Mouse (Mus musculus): ENCODE results near the gene Rasgef1b. TPM values are rescaled to one million over a fixed set of nuclear protein-coding genes. Genes with fewer than 3 reads are reported as not detected.

Rasgef1b gene
- polyA plus RNA-seq, 1 experiment, result 63.5 TPM

DNA sequence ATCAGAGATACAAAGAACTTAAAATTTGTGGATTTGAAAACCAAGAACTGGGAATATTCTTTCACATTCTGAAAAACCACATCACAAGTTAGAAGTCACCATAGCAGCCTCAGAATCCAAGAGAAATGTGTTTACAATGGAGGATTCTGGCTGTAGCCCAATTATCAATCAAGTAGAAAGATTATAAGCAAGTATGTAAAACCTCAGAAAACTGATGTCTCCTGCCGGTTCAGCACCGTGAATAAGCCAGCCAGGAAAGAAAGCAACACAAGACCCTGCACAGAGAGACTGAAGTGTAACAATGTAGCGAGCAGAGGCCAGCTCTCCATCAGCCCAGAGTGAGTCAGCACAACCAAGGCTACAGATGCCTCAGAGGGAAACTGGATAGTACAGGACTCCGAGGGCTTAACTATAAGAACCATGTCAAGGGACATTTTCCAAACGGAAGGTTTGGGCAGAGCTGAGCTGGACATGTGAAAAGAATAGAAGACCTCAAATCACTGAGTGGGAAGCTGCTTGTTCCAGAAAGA, 111.5 kb downstream of the Rasgef1b start:
- TF ChIP-seq POLR2A (IDR thresholded peaks at IDR 0.05; ENCODE audit: extremely low read depth, insufficient read depth, low read length) (no peak), CTCF (IDR thresholded peaks at IDR 0.05; ENCODE audit: extremely low read depth, insufficient read depth, low read length) (no peak)
- Histone ChIP-seq H3K4me1 (ENCODE audit: control insufficient read depth, insufficient read depth, low read length) (no peaks in the 10 kb centered on the region), H3K27ac (ENCODE audit: insufficient read depth, low read length) (no peak overlapping the region), H3K4me3 (ENCODE audit: insufficient read depth, low read length) (no peak overlapping the region)

DNA sequence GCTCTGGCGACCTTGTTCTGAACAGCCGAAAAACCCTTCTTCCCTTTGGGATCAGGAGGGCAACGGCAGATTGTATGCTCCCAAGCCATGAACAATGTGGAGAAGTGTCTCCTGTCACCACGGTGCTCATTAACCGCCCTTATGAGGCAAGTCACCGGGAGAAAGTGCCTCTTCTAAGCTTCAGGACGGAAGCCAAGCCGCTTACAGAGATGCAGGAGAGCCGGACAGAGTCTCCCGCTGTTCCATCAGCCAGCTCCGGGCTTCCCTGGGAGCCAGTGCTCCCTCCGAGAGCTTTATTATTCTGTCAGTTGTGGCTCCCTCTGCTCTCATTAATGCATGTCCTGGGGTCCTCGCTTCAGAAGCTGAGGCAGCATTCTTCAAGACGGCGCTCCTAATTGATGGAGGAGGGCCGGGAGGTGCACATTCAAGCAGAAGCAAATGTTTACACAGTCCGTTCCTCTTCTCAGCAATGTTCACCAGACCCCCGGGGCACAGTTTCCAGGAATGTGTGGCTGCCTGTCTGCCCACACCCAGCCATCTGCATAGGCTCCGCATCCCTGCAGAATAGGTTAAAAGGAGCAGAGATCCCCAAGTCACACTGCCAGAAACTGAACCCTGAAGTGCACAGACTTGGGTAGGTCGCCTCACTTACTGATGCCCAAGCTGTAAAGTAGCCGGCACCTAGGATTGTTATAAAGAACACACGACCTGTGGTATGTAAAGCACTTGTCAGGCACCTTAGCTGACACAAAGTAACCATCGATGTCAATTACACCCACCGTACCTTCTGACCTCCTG, 115.3 kb downstream of the Rasgef1b start:
- no peak for TF ChIP-seq CTCF (IDR thresholded peaks at IDR 0.05; ENCODE audit: extremely low read depth, insufficient read depth, low read length)
- no peak for TF ChIP-seq POLR2A (IDR thresholded peaks at IDR 0.05; ENCODE audit: extremely low read depth, insufficient read depth, low read length)
- 0 out of 2 replicates have a peak overlapping the region, but pooled peaks have one; percentile 6 for H3K4me3 ChIP-seq (ENCODE audit: insufficient read depth, low read length)
- H3K27ac ChIP-seq (ENCODE audit: insufficient read depth, low read length), result no peak overlapping the region
- H3K4me1 ChIP-seq (ENCODE audit: control insufficient read depth, insufficient read depth, low read length), result no peaks in the 10 kb centered on the region

DNA sequence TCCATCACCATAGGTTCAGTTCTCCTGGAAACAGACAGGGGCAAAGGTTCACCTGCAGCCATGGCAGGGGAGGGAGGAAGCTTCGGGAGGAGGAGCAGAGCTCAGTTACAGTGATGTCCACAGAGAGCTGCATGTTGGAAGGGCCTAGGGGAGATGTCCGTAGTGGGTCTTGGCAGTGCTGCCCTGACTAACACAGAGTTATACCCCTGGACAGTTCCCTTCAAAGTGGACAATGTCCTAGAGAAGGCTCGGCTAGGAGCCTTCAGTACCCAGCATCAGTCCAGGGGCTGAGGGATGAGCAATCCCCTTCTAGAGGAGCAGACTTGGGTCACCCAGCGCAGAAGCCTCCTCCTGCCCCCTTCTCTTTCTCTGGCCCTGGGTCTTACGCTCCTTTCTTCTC, 121.3 kb downstream of the Rasgef1b start:
- Histone ChIP-seq H3K4me1 (ENCODE audit: control insufficient read depth, insufficient read depth, low read length) (peaks cover 5% of the 10 kb centered on the region), H3K27ac (ENCODE audit: insufficient read depth, low read length) (no peak overlapping the region), H3K4me3 (ENCODE audit: insufficient read depth, low read length) (no peak overlapping the region)
- TF ChIP-seq POLR2A (IDR thresholded peaks at IDR 0.05; ENCODE audit: extremely low read depth, insufficient read depth, low read length), result no peak
- no peak for TF ChIP-seq CTCF (IDR thresholded peaks at IDR 0.05; ENCODE audit: extremely low read depth, insufficient read depth, low read length)

DNA sequence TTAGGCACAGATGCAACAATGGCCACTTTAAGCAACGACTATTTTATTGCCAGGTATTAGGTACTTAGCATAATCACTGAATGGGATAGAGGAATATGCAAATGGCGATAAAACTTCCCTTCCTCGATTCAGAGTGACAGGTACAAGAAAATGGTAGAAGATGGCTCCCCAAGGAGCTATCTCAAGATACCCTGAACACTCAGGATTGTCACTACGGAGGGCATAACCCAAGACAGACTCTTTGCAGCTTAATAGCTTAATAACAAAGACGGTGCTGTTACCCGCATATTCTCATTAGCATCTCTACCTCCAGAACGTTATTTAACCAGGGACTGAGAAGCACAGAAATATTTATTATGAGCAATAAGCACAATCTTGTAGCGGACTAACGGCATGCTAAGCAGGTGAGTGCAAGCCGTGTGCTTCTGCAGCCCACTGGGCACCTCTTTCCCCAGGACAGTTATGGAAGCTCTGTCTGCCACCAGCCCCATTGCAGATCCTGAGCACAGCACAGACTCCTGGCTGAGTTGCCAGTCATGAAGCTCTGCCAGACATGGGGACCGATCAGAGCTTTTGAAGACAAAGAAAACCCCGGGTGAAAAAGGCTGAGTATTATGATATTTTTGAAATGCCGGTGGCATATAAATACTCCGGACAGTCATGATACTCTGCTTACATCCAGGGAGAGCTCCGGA, 122.6 kb downstream of the Rasgef1b start:
- Histone ChIP-seq H3K27ac (ENCODE audit: insufficient read depth, low read length) (no peak overlapping the region), H3K4me3 (ENCODE audit: insufficient read depth, low read length) (no peak overlapping the region), H3K4me1 (ENCODE audit: control insufficient read depth, insufficient read depth, low read length) (peaks cover 7% of the 10 kb centered on the region)
- no peak for TF ChIP-seq POLR2A (IDR thresholded peaks at IDR 0.05; ENCODE audit: extremely low read depth, insufficient read depth, low read length)

DNA sequence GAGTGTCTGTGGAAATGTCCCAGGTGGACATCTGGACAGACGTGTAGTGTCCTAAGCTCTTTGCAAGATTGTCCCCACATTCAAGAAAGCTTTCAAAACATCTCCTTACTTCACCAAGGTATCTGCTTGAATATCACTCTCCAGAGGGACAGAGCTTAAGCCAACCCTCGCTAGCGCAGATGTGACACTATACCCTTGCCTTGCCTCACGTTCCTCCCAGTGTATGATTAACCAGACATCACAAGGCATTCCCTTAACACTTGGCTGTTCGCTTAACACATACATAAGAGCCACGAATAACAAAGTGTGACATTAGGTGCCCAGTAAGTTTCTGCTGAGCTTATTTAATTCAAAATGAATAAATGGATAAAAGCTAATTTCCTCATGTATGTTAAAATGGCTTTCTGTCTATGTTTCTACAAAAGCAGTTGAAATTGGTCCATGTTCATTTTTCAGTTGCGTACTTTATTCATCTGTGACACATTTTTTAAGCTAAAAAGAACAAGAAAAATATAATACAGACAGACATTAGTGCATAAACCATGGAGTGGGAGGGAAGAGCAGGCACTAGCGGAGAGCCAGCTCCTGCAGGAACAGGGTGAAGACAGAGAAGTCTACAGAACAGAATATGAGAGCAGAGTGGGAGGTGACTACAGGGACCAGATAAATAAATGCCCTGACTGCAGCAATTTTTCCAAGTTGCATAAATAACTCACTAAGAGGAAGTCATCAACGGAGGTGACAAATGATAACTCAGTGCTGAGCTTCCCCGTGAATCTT, 126.4 kb downstream of the Rasgef1b start:
- Histone ChIP-seq H3K4me1 (ENCODE audit: control insufficient read depth, insufficient read depth, low read length) (peaks cover 12% of the 10 kb centered on the region), H3K27ac (ENCODE audit: insufficient read depth, low read length) (0 out of 2 replicates have a peak overlapping the region, but pooled peaks have one; percentile 33), H3K4me3 (ENCODE audit: insufficient read depth, low read length) (no peak overlapping the region)
- TF ChIP-seq CTCF (IDR thresholded peaks at IDR 0.05; ENCODE audit: extremely low read depth, insufficient read depth, low read length), result no peak
- TF ChIP-seq POLR2A (IDR thresholded peaks at IDR 0.05; ENCODE audit: extremely low read depth, insufficient read depth, low read length), result no peak

DNA sequence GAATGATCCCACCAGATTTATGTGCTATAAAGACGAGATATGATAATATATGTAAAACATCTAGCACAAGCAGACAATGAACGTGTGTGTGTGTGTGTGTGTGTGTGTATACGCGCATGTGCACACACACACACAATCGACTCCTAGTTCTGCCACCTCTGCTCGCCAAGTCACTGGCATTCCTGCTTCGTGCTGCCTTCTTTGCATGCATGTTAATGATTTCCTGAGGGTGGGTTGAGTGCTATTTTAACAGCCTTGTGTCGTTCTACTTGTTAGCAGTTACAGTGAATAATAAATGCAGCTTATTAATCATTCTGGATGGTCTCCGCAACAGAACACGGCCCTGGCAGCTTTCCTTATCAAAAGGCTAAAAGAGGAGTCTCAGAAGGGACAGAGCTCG, 129.5 kb downstream of the Rasgef1b start:
- TF ChIP-seq CTCF (IDR thresholded peaks at IDR 0.05; ENCODE audit: extremely low read depth, insufficient read depth, low read length) (no peak), POLR2A (IDR thresholded peaks at IDR 0.05; ENCODE audit: extremely low read depth, insufficient read depth, low read length) (no peak)
- H3K4me1 ChIP-seq (ENCODE audit: control insufficient read depth, insufficient read depth, low read length), result peaks cover 8% of the 10 kb centered on the region
- no peak overlapping the region for H3K4me3 ChIP-seq (ENCODE audit: insufficient read depth, low read length)
- H3K27ac ChIP-seq (ENCODE audit: insufficient read depth, low read length), result no peak overlapping the region

DNA sequence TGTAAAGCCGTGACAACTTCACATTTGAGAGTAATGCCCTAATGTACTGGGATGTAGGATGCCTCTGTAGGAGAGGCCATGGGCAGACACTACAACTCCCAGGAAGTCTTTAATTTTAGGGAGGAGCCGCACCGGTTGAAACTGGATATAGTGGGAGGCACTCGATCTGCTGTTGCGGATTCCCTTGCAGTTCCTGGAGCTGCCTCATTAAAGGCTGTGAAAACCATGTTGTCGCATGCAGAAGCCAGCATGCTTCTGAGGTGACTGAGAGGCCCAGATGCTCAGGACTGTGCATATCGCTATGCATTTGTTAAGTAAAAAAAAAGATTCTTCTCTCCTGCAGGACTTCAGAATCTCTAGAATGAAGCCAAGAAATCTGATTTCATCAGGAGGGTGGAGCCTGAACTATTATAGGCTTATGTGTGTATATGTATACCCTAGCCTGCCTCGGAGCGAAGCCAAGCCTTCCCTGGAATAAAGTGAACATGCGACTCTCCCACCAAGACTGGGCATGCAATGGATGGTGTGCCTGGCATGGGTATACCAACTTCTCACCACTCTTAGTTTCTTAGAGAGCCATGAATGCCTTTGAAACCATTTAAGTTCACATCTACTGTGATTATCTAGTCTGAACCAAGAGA, 130.3 kb downstream of the Rasgef1b start:
- Histone ChIP-seq H3K4me3 (ENCODE audit: insufficient read depth, low read length) (no peak overlapping the region), H3K27ac (ENCODE audit: insufficient read depth, low read length) (peak overlapping the region; percentile 55; the same call in 1 of the 2 replicates), H3K4me1 (ENCODE audit: control insufficient read depth, insufficient read depth, low read length) (peaks cover 7% of the 10 kb centered on the region)
- TF ChIP-seq CTCF (IDR thresholded peaks at IDR 0.05; ENCODE audit: extremely low read depth, insufficient read depth, low read length), result no peak
- TF ChIP-seq POLR2A (IDR thresholded peaks at IDR 0.05; ENCODE audit: extremely low read depth, insufficient read depth, low read length), result no peak

DNA sequence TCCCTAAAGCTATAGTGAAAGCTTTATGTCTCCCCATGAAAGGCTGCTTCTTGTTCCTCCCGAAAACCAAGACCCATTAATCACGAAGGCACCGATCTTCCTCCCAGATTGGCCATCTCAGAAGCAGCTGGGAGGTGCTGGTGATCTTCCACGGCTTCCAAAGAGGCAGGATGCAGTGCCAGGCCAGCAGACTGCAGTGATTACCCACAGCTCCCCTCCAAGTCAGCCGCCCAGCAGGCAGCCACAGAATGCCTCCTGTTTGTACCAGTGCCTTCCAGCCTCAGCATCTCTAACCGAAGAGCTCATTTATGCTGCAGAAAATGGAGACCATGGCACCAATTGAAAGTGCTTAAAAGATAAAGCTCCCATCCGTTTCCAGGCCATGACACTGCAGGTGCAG, 131.2 kb downstream of the Rasgef1b start:
- Histone ChIP-seq H3K27ac (ENCODE audit: insufficient read depth, low read length) (0 out of 2 replicates have a peak overlapping the region, but pooled peaks have one; percentile 55), H3K4me1 (ENCODE audit: control insufficient read depth, insufficient read depth, low read length) (peaks cover 7% of the 10 kb centered on the region), H3K4me3 (ENCODE audit: insufficient read depth, low read length) (no peak overlapping the region)
- TF ChIP-seq CTCF (IDR thresholded peaks at IDR 0.05; ENCODE audit: extremely low read depth, insufficient read depth, low read length) (no peak), POLR2A (IDR thresholded peaks at IDR 0.05; ENCODE audit: extremely low read depth, insufficient read depth, low read length) (no peak)

DNA sequence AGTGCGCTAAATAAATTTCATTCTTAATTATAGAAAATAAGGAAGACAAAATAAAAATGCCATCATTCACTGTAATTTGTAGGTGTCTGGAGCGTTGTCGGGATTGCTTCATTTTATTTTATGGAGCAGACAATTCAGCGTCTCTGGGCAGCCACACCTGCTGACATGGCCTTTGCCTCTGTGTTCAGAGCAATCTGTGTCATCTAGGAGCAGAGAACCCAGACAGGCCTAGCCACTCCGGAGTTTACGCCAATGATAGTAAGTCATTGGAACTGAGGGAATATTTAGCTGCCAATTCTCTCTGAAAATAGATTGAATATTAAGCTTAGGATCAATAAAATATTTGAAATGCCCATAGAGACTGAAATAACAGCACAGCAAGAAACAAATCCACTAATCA, 137.5 kb downstream of the Rasgef1b start:
- Histone ChIP-seq H3K27ac (ENCODE audit: insufficient read depth, low read length) (no peak overlapping the region), H3K4me1 (ENCODE audit: control insufficient read depth, insufficient read depth, low read length) (no peaks in the 10 kb centered on the region), H3K4me3 (ENCODE audit: insufficient read depth, low read length) (no peak overlapping the region)
- TF ChIP-seq CTCF (IDR thresholded peaks at IDR 0.05; ENCODE audit: extremely low read depth, insufficient read depth, low read length), result no peak

Measured in cortical plate, adult 2 months (tissue).